Mouse (Mus musculus) c-Kit-positive CD71-positive TER-119-positive erythroid progenitor cells, embryonic 14.5 days (primary cell): ENCODE data around the gene Rpa1.
"Not testable (repeated sequence)": the region's sequence is repeated elsewhere in the genome, so short reads cannot be mapped to it uniquely, and the experiment has no call there.

Experiments
- DNase-seq: peaks from one replicate; pipeline ENCODE4 v3.0.0-alpha.2; 2013; ENCODE audit warnings: low spot score

Gene Rpa1

DNA sequence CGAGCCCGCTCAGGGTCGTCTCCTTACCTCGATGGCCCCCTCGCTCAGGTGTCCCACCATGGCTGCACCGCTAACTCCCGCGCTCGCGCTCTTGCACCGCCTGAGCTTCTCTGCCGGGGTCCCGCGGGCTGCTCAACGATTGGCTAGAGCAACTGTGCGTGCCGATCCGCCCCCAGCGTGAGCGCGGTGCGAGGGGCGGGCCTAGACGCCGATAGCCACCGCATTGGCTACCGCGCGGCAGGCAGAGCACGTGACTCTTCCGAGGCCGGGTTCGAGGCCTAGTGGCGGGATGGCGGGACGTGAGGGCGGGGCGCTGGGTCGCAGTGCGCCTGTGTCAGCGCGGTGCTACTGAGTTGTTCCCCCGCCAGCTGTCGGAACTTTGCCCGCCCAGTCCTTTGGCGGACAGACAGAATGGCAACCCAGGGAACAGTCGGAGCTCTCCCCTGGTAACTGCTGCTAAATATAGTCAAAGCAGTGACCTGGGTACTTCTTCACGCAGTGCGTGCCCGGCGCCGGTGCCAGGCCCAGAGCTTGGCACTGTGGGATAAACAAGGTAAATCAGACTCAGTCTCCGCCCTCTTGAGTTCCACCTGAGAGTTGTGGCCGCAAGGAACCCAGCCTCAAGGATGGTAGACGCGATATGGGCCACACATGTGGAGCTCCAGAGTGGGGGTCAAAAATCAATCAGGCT is at the start of gene Rpa1, which contains the start of gene Smyd4:
Rpa1 (minus strand) TSS at position 126 of the 691 bp plus-strand sequence.
Smyd4 (plus strand) TSS at position 235 of the 691 bp plus-strand sequence.
- peak; percentile 93 for DNase-seq

DNA sequence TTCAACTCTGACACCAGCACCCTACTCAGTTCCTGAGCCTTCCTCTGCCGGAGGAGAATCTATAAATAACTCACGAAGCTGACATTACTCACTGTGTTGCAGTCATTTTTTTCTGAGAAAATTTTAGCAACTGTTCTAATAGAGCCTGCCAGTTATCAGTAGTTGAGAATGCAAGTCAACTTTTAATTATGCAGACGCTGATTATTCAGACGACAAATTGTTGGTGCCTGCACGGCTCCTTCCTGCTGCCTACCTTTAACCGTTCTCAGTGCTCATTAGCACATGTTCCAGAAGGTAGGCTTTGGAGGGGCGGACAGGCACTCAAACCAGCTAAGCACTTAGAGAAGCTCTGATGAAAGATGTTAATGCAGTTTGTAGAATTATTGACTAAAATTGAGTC is 49.3 kb upstream of the Rpa1 start:
- DNase-seq, result no peak

DNA sequence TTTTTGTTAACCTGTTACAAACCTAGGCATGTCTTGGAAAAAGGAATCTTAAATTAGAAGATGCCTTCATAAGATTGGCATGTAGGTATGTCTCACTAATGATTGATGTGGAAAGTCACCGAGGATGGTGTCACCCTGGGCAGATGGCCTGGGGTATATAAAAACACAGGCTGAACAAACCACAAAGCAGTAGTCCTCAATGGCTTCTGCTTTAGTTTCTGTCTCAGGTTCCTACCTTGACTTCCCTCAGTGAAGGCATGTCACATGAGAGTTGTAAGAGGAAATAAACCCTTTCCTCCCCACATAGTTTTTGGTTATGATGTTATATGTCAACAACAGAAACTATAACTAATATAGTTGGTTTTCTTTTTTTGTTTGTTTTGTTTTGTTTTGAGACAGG is 47.5 kb upstream of the Rpa1 start:
- DNase-seq, result no peak

DNA sequence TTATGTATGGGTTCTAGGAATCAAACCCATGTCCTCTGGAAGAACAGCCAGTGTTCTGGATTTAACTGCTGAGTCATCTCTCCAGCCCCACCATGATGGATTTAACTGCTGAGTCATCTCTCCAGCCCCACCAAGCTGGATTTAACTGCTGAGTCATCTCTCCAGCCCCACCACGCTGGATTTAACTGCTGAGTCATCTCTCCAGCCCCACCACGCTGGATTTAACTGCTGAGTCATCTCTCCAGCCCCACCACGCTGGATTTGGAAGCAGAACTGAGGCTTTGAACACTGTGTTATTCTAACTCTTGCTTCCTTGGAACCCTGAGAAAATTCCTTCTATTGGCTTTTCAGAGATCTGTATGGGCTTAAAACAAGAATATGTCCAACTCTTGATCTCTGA is 35.4 kb upstream of the Rpa1 start:
- DNase-seq, result peak; percentile 45

DNA sequence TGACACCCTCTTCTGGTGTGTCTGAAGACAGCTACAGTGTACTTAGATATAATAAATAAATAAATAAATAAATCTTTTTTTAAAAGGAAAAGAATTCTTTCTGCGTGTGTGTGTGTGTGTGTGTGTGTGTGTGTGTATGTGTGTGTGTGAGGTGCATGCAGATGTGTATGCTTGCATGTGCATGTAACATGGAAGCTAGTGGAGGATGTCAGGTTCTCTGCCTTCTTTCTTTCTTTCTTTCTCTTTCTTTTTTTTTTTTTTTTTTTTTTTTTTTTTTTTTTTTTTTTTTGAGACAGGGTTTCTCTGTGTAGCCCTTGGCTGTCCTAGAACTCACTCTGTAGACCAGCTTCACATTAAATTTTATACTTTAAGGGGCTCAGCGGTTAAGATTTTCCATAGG is 30.7 kb upstream of the Rpa1 start:
- DNase-seq, result not testable (repeated sequence)

DNA sequence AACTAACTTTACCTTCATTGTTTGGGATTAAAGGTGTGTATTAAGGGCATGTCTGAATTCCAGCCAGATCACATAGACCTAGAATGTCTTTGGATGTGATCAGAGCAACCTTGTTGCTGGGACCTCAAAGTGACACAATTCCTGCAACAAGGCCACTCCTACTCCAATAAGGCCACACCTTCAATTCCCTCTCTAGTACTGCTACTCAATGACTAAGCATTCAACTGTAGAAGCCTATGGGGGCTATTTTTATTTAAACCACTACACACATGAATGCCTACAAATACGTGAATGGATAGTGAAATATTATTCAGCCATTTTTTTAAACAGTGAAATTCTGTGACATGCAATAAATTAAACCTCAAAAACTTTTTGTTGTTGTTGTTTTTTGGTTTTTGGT is 29.0 kb upstream of the Rpa1 start:
- DNase-seq, result peak; percentile 25

DNA sequence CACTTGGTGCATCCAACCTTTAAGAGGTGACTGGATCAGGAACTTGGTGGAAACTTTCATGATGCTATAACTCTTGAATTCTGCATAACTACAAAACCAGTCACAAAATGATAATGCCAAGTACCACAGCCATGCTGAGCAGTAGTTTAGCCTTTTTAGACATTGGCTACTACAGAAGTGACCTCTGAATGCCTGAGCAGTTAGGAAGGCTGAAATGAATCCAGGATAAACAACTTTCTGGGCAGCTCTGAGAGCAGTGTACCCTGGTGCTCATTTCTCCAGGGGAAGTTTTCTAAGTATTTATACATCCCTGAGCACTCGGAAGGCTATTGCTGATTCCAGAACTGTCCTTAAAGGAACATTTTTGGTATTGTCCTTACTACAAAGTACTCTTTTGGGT is 7.4 kb upstream of the Rpa1 start:
- no peak for DNase-seq

DNA sequence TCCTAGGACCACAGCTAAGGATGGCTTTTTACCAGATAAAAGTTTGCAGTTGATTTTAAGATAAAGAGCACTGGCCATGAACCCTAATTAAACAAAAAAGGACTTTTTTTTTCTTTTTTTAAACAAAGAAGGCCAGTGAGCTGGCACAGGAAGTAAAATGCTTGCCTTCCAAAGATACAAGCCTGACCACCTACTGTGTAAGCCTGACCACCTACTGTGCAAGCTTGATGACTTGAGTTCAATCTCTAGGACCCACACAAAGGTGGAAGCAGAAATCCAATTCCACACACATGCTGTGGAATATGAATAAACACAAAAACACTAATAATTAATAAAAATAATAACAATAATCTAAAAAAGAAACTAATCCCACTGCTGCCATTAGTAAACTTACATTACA is 3.1 kb upstream of the Rpa1 start:
- DNase-seq, result no peak

DNA sequence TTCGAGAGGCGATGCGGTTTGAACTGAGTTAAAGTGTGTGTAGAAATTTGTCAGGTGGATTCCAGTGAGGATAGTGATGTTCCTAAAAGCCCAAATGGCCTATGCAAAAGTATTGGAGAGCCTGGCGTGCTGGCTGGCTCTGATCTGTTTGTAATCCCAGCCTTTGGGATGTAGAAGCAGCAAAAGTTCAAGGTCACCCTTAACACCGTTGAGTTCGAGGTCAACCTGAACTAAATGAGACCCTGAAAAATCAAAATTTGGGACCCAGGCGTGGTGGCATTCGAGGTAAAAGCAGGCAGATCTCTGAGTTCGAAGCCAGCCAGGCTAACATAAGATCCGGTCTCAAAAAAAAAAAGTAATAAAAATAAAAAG is 752 bp upstream of the Rpa1 start:
- DNase-seq, result no peak

DNA sequence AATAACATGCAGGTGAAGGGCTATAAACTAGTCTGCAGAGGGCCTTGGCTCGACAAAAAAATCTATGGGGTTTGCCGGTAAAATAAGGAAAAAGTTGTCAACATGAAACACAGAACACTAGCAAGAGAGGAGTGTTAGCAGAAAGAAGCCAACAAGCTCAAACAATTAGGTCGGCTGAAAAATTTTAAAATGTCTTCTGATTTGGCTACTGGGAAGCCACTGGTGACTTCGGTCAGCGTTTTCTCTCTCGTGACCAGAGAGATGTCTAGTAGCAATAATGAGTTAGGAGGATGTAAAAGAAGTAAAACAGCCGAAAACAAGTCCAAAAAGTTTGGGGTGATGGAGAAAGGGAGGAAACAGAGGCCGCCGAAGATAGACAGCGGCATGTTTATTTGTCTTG is 528 bp downstream of the Rpa1 start:
- no peak for DNase-seq

DNA sequence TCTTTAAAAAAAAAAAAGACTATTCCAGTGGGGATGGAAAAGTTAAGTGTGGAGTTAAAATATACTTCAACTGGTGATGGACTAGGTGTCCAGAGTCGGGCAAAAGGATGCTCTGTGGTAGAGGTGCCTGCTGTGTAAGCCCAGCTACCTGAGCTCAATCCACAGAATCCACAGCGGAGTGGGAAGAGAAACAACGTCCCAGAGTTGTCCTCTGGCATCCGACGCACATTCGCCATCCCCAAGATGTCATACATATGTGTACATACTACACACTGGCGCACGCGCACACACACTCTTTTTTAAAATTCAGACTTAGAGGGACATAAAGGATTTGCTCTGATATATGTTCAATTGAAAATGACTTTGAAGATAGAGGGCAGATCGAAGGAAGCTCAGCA is 937 bp downstream of the Rpa1 start:
- no peak for DNase-seq

DNA sequence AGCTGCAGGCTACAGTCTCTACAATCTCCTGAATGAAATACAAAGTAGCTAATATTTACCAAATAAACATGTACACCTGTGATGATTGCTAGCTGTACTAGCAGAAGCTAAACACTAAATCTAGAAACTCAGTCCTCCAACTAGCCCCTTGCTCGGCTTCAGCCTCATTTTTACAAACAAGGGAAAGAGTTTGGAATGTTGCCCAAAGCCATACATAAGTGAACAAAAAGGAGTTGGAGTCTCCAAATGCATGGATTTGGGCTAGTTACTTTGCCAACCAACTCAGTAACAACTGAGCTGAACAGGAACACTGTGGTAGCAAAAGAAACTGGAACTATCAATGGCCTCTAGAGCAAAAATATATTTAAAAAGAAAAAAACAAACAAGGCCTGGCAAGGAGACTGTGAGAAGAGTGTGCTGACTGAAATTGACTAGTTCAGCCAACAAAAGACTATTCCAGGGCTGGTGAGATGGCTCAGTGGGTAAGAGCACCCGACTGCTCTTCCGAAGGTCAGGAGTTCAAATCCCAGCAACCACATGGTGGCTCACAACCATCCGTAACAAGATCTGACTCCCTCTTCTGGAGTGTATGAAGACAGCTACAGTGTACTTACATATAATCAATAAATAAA is 1.5 kb downstream of the Rpa1 start:
- no peak for DNase-seq

DNA sequence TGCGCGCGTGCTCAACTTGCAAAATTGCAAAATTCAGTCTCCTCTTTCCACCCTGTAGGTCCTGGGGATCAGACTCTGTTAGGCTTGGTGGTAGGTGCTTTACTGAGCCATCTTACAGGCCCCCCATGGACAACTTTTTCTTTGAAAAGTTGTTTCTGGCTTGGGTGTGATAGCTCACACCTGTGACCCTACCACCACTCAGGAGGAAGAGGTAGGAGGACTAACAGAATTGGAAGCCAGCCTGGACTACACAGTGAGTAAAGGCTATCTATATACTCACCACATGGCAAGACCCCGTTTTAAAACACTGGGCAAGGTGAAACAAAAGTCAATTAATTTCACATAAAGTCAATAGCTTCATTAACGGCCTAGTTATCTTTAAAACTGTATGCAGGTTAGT is 3.4 kb downstream of the Rpa1 start:
- DNase-seq, result no peak

DNA sequence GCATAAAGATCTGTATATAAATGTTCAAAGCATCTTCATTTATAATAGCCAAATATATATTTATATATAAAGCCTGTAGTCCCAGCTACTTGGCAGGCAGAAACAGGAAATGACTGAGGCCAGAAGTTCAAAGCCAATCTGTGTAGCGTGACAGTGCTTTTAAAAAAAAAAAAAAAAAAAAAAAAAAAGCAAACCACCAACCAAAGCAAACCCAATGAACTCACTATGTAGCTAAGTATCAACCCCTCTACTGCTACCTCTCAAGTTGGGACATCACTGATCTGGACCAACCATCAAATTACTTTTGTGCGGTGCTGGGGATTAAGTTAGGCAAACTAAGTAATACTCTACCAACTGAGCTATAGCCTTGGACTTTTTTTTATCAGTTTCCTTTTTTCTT is 4.0 kb downstream of the Rpa1 start:
- no peak for DNase-seq

DNA sequence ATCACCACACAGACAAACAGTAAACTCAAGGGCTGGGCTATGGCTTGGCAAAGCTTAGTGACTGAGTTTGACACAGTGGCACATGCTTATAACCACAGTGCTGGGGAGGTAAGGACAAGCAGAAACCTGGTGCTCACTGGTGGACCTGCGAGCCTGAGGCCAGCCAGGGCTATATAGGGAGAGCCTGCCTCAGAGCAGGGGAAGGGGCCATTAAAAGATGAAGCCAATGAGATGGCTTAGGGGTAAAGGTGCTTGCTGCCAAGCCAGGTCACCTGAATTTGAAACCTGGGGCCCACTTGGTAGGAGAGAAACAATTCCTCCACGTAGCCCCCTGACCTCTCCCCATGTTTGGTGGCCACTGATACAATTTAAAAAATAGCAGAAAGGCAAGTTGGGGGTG is 5.0 kb downstream of the Rpa1 start:
- DNase-seq, result no peak

DNA sequence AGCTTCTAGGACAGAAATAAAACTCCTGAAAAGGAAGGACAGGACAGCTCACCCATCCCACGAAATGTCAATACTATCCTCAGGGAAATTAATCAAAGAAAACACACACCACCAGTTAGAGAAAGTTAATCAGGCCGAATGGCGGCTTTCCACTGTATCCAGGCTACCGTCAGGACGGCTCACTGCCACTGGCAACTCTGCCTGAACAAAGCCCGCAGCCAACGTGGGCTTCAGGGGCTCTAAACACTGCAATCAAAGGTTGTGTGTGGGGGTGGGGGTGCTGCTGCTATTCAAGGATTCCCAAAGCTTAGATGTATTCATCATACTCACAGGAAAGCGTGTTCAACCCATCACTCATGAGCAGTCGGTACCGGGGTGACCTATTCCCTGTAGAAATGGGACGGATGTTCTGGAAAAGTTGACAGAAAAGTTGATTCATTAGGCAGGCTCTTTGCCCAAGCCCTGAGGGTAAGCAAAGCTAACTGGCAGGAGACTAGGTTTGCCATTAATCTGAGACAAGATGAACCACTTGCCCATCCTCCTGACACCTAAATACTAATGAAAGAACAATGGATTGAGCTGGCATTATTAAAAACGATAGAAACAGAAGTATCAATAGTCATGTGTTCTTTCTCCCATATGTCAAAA is 7.3 kb downstream of the Rpa1 start:
- DNase-seq, result no peak

DNA sequence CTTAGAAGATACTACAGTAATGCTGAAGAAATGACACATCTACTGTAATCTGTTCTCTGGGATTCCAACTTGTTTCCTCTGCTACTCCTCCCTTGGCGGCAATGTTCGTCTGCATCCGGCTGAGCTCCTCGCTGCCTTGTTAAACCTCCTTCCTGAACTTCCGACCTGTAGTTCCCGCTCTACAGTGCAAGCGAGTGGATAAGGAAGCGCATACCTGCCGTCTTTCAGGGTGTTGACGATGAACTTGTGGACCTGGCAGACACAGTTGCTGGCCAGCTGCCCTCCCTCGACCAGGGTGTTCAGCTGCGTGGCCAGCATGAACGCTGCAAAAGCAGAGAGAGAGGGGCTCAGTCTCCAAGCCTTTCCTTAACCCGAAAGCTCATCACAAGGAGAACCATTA is 8.0 kb downstream of the Rpa1 start:
- DNase-seq, result no peak

DNA sequence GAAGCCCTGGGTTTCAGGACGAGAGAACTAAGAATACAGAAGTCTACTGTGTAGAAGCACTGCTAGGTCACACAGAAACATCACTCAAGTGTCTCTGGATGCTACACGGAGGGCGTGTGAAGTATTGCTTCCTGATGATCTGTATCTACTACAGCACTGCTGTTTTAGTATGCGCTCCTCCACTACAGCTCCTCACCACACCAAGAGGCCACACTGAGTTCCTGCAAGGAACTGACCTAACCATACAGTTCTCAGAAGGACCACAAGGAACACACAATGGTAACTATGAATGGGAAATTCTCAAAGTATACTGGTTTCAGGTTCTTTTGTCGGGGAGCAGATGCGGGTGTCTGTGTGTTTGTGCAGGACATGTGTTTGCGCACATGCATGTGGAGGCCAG is 10.9 kb downstream of the Rpa1 start:
- DNase-seq, result no peak

DNA sequence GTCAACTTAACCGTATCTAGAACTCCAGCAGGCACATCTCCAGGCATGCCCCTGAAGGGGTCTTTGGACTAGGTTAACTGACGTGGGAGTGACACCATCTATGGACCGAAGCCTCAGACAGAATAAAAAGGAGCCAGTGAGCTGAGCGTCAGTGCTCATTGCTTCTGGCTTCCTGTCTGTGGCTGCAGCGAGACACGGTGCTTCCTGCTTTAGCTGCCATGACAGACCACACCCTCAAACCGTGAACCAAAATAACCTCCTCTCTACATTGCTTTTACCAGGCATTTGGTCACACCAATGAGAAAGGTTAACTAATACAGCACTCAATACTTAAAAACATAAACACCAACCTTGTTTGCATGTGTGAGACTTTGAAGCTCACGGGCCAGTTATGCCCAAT is 11.4 kb downstream of the Rpa1 start:
- no peak for DNase-seq

DNA sequence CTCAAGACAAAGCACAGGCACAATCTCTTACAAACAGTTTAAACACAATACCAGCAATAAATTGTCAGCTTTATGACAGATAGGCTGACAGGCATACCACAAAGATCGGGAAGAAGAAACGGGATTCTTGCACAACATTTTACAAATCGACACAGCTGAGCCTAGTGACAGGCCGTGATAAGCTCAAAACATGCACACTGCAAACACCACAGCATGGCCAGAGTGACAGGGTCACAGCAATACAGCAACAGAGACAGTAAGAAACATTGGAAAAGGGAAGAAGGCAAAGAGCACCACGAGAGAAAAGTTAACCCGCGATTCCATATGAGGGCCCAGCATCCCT is 22.2 kb downstream of the Rpa1 start:
- DNase-seq, result no peak

DNA sequence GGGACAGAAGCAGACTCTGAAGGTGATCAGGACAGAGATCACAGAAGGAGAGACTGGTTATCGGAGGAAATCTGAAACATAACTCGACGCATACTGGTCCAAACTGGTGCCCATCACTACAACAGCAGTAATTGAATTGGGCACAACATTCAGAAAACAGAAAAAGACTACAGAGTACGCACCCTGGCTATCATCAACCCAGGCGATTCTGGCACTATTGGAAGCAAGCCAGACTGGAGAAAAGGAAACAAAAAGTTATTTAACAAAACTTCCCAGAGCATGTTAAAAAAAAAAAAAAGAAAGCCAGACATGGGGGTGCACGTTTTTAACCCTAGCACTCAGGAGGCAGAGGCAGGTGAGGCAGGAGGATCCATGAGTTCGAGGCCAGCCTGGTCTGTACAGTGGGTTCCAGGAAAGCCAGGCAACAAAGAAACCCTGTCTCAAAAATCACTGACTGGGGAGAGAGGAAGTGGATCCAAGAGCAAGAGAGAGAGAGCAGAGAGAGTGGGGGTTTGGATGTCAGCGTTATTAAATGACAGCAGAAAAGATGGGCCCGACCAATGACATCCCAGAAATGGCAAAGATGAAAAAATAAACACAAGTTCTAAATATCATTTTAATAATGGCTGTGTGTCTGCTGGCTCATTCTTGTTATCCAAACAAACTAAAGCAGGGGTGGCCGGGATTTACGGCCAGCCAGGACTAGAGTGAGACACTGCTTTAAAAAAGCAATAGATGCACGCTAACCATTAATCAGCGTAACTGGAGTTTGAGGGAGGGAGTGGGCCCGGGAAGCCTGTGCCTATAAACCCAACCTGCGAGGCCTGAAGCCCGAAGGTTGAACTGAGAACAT is 22.8 kb downstream of the Rpa1 start:
- DNase-seq, result no peak

DNA sequence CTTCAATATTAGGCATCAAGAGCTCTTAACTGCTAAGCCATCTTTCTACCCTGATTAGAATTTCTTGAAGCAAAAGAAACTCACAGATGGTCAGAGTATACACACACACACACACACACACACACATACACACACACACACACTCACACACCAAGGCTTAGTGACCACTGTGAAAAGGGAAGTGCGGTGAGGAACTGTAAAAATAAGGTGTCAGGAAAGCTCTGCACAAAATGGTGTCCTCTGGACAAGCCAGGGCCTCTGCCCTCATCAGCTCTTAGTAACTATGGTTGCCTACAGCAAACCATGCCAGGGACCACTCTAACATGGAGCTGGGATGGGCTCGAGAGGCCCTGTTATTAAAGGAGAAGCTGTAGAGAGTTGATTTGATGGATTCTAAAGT is 23.7 kb downstream of the Rpa1 start:
- DNase-seq, result no peak

DNA sequence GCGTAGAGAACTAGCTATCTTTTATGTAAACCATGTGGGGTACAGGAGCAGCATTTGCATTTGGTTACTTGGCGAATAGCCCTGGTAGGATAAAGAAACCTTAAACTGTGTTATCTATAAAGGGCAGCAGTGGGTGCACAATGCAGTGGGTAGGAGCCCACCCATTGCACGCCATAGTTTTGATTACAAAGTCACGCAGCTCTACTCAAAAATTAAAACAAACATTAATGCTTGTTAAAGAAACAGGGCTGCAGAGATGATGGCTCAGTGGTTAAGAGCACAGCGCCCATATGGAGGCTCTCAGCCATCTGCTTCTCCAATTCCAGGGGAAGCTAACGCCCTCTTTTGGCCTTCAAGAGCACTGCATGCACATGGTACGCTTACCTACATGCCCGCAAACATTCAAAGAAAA is 24.8 kb downstream of the Rpa1 start:
- DNase-seq, result no peak
